ENCODE assay signal across 19 mouse cellular contexts in genomic region chr8:64444429-64444828, GRCm38 (mm10).
DNase-seq lines count a peak whose midpoint lies in the region; ATAC-seq and TF ChIP-seq lines count a peak whose summit lies in the region.
"Had no signal": no experiment of that assay in that cellular context is flagged by ENCODE, and none has a peak within 500 bp of the region (broad histone marks: within the 10 kb centered on the region; RNA-seq: fewer than 3 reads in every experiment).

No protein-coding gene starts in this region.

- no peak overlapping the region for H3K9ac ChIP-seq in limb, embryonic 14.5 days (ENCODE audit: low read depth, low read length, severe bottlenecking)
- H3K9ac ChIP-seq in stomach, embryonic 16.5 days (ENCODE audit: low read length) = no peak overlapping the region; the same call in 1 of the 2 replicates
- H3K9ac ChIP-seq in stomach, postnatal 0 days (ENCODE audit: low read length) = no peak overlapping the region
- no peak overlapping the region for H3K9ac ChIP-seq in embryonic facial prominence, embryonic 15.5 days
- H3K9ac ChIP-seq in midbrain, embryonic 15.5 days = no peak overlapping the region
- H3K9ac ChIP-seq: forebrain, embryonic 15.5 days; heart, embryonic 13.5 days; hindbrain, embryonic 15.5 days had no signal

- TF ChIP-seq EP300 in stomach, postnatal 0 days (optimal IDR thresholded peaks at IDR 0.05) = no peak

- 63% methylated on average over 5 of the region's 5 CpGs for WGBS in limb, embryonic 14.5 days
- WGBS in limb, embryonic 10.5 days = 90% methylated on average over 5 of the region's 5 CpGs
- 55% methylated on average over 5 of the region's 5 CpGs for WGBS in stomach, embryonic 16.5 days
- 53% methylated on average over 5 of the region's 5 CpGs for WGBS in stomach, postnatal 0 days
- 10% methylated on average over 5 of the region's 5 CpGs for WGBS in embryonic facial prominence, embryonic 15.5 days
- WGBS in midbrain, embryonic 15.5 days = 91% methylated on average over 5 of the region's 5 CpGs

- H3K4me3 ChIP-seq in limb, embryonic 14.5 days (replicated peaks; ENCODE audit: low read length) = no peak overlapping the region
- no peak overlapping the region for H3K4me3 ChIP-seq in limb, embryonic 10.5 days
- H3K4me3 ChIP-seq in stomach, embryonic 16.5 days (replicated peaks; ENCODE audit: low read length) = no peak overlapping the region
- H3K4me3 ChIP-seq in stomach, postnatal 0 days (ENCODE audit: low read depth, low read length) = no peak overlapping the region
- no peak overlapping the region for H3K4me3 ChIP-seq in embryonic facial prominence, embryonic 15.5 days (replicated peaks)
- H3K4me3 ChIP-seq in midbrain, embryonic 15.5 days = no peak overlapping the region
- H3K4me3 ChIP-seq: erythroblast, embryonic 14.5 days; forebrain, embryonic 15.5 days; heart, embryonic 13.5 days; hindbrain, embryonic 15.5 days had no signal

- H3K27me3 ChIP-seq in limb, embryonic 14.5 days (ENCODE audit: control insufficient read depth, insufficient read depth, low read length) = no peaks in the 10 kb centered on the region
- no peaks in the 10 kb centered on the region for H3K27me3 ChIP-seq in limb, embryonic 10.5 days (ENCODE audit: low read depth, poor library complexity, severe bottlenecking)
- H3K27me3 ChIP-seq in stomach, embryonic 16.5 days (ENCODE audit: control insufficient read depth, insufficient read depth, low read length) = no peaks in the 10 kb centered on the region
- no peaks in the 10 kb centered on the region for H3K27me3 ChIP-seq in stomach, postnatal 0 days (ENCODE audit: control insufficient read depth, insufficient read depth, low read length)
- peaks cover 1% of the 10 kb centered on the region; the same call in 1 of the 2 replicates for H3K27me3 ChIP-seq in embryonic facial prominence, embryonic 15.5 days
- no peaks in the 10 kb centered on the region for H3K27me3 ChIP-seq in midbrain, embryonic 15.5 days (replicated peaks)
- H3K27me3 ChIP-seq: CH12.LX; forebrain, embryonic 15.5 days; heart, embryonic 13.5 days; hindbrain, embryonic 15.5 days had no signal

- ATAC-seq in limb, embryonic 14.5 days (ENCODE audit: low FRiP score, low read depth) = no peak
- no peak for ATAC-seq in stomach, embryonic 16.5 days (ENCODE audit: insufficient read depth, low FRiP score)
- no peak for ATAC-seq in stomach, postnatal 0 days (ENCODE audit: low FRiP score, low TSS enrichment)
- ATAC-seq in embryonic facial prominence, embryonic 15.5 days (ENCODE audit: insufficient number of reproducible peaks, low FRiP score, low TSS enrichment, low read depth) = peak; percentile 72
- no peak for ATAC-seq in midbrain, embryonic 15.5 days (replicated peaks)
- ATAC-seq: forebrain, embryonic 15.5 days had no signal

- H3K27ac ChIP-seq in limb, embryonic 14.5 days (replicated peaks; ENCODE audit: low read depth, low read length) = no peak overlapping the region
- H3K27ac ChIP-seq in limb, embryonic 10.5 days = no peak overlapping the region
- H3K27ac ChIP-seq in stomach, embryonic 16.5 days (ENCODE audit: low read length) = no peak overlapping the region
- no peak overlapping the region for H3K27ac ChIP-seq in stomach, postnatal 0 days (replicated peaks)
- no peak overlapping the region for H3K27ac ChIP-seq in embryonic facial prominence, embryonic 15.5 days (replicated peaks)
- no peak overlapping the region for H3K27ac ChIP-seq in midbrain, embryonic 15.5 days
- H3K27ac ChIP-seq: forebrain, embryonic 15.5 days; heart, embryonic 13.5 days; hindbrain, embryonic 15.5 days had no signal

- no peak overlapping the region for H3K4me2 ChIP-seq in limb, embryonic 14.5 days (replicated peaks; ENCODE audit: low read depth, low read length, severe bottlenecking)
- H3K4me2 ChIP-seq in stomach, embryonic 16.5 days (ENCODE audit: low read depth, low read length) = peak overlapping the region; percentile 17; the same call in 1 of the 2 replicates
- H3K4me2 ChIP-seq in stomach, postnatal 0 days (replicated peaks; ENCODE audit: low read depth) = no peak overlapping the region
- H3K4me2 ChIP-seq in embryonic facial prominence, embryonic 15.5 days (replicated peaks) = peak overlapping the region; percentile 30
- no peak overlapping the region for H3K4me2 ChIP-seq in midbrain, embryonic 15.5 days
- H3K4me2 ChIP-seq: forebrain, embryonic 15.5 days; heart, embryonic 13.5 days; hindbrain, embryonic 15.5 days had no signal

- TF ChIP-seq CTCF in stomach, postnatal 0 days (IDR thresholded peaks at IDR 0.05; ENCODE audit: low read depth) = no peak

- H3K9me3 ChIP-seq in limb, embryonic 14.5 days (ENCODE audit: control insufficient read depth, low read length) = no peaks in the 10 kb centered on the region
- H3K9me3 ChIP-seq in limb, embryonic 10.5 days (replicated peaks) = no peaks in the 10 kb centered on the region
- no peaks in the 10 kb centered on the region for H3K9me3 ChIP-seq in stomach, embryonic 16.5 days (replicated peaks; ENCODE audit: control insufficient read depth, low read length)
- H3K9me3 ChIP-seq in stomach, postnatal 0 days (ENCODE audit: control insufficient read depth, low read length) = no peaks in the 10 kb centered on the region
- H3K9me3 ChIP-seq in embryonic facial prominence, embryonic 15.5 days (replicated peaks) = no peaks in the 10 kb centered on the region
- no peaks in the 10 kb centered on the region for H3K9me3 ChIP-seq in midbrain, embryonic 15.5 days
- H3K9me3 ChIP-seq: forebrain, embryonic 15.5 days; heart, embryonic 13.5 days; hindbrain, embryonic 15.5 days had no signal

- no peaks in the 10 kb centered on the region for H3K4me1 ChIP-seq in limb, embryonic 14.5 days (ENCODE audit: control insufficient read depth, insufficient read depth, low read length)
- no peaks in the 10 kb centered on the region for H3K4me1 ChIP-seq in limb, embryonic 10.5 days
- H3K4me1 ChIP-seq in stomach, embryonic 16.5 days (ENCODE audit: control insufficient read depth, insufficient read depth, low read length) = no peaks in the 10 kb centered on the region
- H3K4me1 ChIP-seq in stomach, postnatal 0 days (replicated peaks; ENCODE audit: control insufficient read depth, insufficient read depth) = no peaks in the 10 kb centered on the region
- peaks cover 6% of the 10 kb centered on the region for H3K4me1 ChIP-seq in embryonic facial prominence, embryonic 15.5 days
- no peaks in the 10 kb centered on the region for H3K4me1 ChIP-seq in midbrain, embryonic 15.5 days
- H3K4me1 ChIP-seq: forebrain, embryonic 15.5 days; heart, embryonic 13.5 days; hindbrain, embryonic 15.5 days had no signal

- peak; percentile 32 for DNase-seq in limb, embryonic 14.5 days (ENCODE audit: low spot score)
- DNase-seq in limb, embryonic 10.5 days (ENCODE audit: low spot score) = no peak
- no peak for DNase-seq in stomach, postnatal 0 days (ENCODE audit: low spot score)
- no peak for DNase-seq in layer of hippocampus, postnatal 25 days (ENCODE audit: extremely low spot score in 1 of 2, low spot score in 1 of 2)
- DNase-seq: adrenal gland, adult 2 months; adrenal gland, postnatal 25 days; cerebellum, adult 18-20 months; cerebellum, postnatal 10 days; gastrocnemius, postnatal 36 days; heart, adult 11 months; heart, postnatal 36 days had no signal

- no peaks in the 10 kb centered on the region for H3K36me3 ChIP-seq in limb, embryonic 14.5 days (ENCODE audit: control insufficient read depth, insufficient read depth, low read length)
- no peaks in the 10 kb centered on the region for H3K36me3 ChIP-seq in limb, embryonic 10.5 days
- no peaks in the 10 kb centered on the region for H3K36me3 ChIP-seq in stomach, embryonic 16.5 days (ENCODE audit: control insufficient read depth, insufficient read depth, low read length)
- H3K36me3 ChIP-seq in stomach, postnatal 0 days (ENCODE audit: control insufficient read depth, insufficient read depth, low read length) = no peaks in the 10 kb centered on the region
- no peaks in the 10 kb centered on the region for H3K36me3 ChIP-seq in embryonic facial prominence, embryonic 15.5 days
- no peaks in the 10 kb centered on the region for H3K36me3 ChIP-seq in midbrain, embryonic 15.5 days (replicated peaks)
- H3K36me3 ChIP-seq: forebrain, embryonic 15.5 days; heart, embryonic 13.5 days; hindbrain, embryonic 15.5 days had no signal

- TF ChIP-seq POLR2A in limb, embryonic 14.5 days (IDR thresholded peaks at IDR 0.05; ENCODE audit: borderline replicate concordance, extremely low read depth, insufficient read depth, insufficient read length) = no peak

Comparison
In these comparisons a context has a peak if more than half of its experiments do, and no peak if none do; other contexts are left out.
1. H3K4me2 ChIP-seq: peak in stomach, embryonic 16.5 days (single experiment) and embryonic facial prominence, embryonic 15.5 days (single experiment); none in limb, embryonic 14.5 days (single experiment), stomach, postnatal 0 days (single experiment) and midbrain, embryonic 15.5 days (single experiment).